Mouse (Mus musculus) brain, embryonic 14.5 days (tissue): ENCODE measurements around the gene Gm9508.

Experiments used
- CTCF ChIP-seq: fragments of 200-500 bp; IDR thresholded peaks from 2 replicates; pipeline ENCODE4 v1.5.1; 2012; ENCODE audit warnings: inconsistent platforms, mild to moderate bottlenecking, moderate library complexity, borderline replicate concordance; ENCODE audit not compliant: insufficient read depth, insufficient read length; ENCODE audit errors: extremely low read depth
- POLR2A ChIP-seq: fragments of 200-500 bp; IDR thresholded peaks from 2 replicates; pipeline ENCODE4 v1.6.1; 2012; ENCODE audit warnings: mild to moderate bottlenecking, inconsistent platforms, borderline replicate concordance; ENCODE audit not compliant: poor library complexity, insufficient read depth, insufficient read length, severe bottlenecking; ENCODE audit errors: extremely low read depth

DNA sequence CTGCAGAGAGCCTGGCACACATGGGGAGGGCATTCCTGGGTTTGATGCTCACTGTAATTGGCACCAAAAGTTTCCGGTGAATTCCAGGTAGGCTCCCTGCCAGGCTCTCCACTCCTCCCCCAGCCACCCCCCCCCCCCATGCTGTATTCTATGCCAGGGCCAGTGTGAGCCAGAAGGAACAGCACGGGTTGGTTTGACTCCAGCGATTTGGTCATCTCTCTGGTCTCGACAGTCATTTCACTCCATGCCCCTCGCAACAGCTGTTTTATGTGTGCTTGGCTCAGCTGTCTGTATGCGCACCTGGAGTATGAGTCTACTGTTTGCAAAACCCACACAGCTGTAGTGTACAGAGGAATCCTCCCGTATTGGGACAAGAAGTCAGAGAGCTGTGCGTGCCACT is 30.7 kb downstream of the Gm9508 start:
- TF ChIP-seq CTCF (no peak), POLR2A (no peak)
